Comparison of ENCODE assay signal across 28 mouse cellular contexts in the genomic region with DNA sequence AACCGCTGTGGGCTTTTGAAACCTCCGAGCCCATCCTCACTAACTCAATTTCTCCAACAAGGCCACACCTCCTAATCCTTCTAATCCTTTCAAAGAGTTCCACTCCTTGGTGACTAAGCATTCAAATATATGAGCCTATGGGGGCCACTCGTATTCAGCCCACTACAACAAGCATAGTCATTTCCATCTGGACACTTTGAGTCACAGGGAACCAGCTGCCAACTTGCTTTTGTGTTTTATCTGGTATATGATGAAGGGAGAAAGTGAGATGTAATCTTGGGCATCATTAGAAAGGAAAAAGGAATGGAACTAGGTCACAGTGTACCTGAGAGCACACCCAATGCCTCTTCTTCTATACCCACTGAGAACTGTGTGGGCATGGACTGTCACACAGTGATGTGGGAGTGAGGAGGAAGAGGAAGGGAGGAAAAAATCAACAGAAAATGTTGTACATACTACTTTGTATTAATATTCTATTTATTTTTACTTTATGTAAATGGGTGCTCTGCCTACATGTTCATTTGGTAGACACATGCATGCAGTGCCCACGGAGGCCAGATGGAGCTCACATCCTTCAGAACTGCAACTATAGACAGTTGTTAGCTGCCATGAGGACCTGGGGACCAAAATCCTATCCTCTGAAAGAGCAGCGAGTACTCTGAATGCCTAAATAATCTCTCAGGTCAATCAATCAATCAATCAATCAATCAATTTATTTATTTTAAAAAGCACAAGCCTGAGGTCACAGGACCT. TPM values are rescaled to one million over a fixed set of nuclear protein-coding genes. Genes with fewer than 3 reads are reported as not detected.
DNase-seq lines count a peak whose midpoint lies in the region; TF ChIP-seq lines count a peak whose summit lies in the region.
"Had no signal": no experiment of that assay in that cellular context is flagged by ENCODE, and none has a peak within 500 bp of the region (broad histone marks: within the 10 kb centered on the region; RNA-seq: fewer than 3 reads in every experiment).

No protein-coding gene starts in this region.

- no peak for TF ChIP-seq POLR2A in MEL (IDR thresholded peaks at IDR 0.05; ENCODE audit: control insufficient read depth in 1 of 2, insufficient read depth in 1 of 2, low read depth in 1 of 2, low read length in 2 of 2, poor library complexity in 1 of 2)

- TF ChIP-seq RAD21 in MEL (IDR thresholded peaks at IDR 0.05; ENCODE audit: low read depth, low read length) = no peak

- peak; percentile 33 to 40 for DNase-seq in frontal cortex, postnatal 36 days (ENCODE audit: low spot score in 2 of 2)
- no peak for DNase-seq in frontal cortex, postnatal 10 days (ENCODE audit: low spot score in 2 of 2)
- peak; percentile 51 for DNase-seq in right cerebral cortex, adult 18-20 months
- DNase-seq in right cerebral cortex, postnatal 14 days = no peak
- DNase-seq in 3T3-L1 (ENCODE audit: low read depth, low spot score) = peak; percentile 38
- DNase-seq in MEL (ENCODE audit: low read depth, low spot score) = no peak
- no peak for DNase-seq in left cerebral cortex, postnatal 14 days (ENCODE audit: low spot score in 2 of 2)
- no peak for DNase-seq in natural killer cell, adult 2 months (ENCODE audit: low spot score in 2 of 2)
- DNase-seq: adrenal gland, adult 8-10 months; adrenal gland, postnatal 14 days; adrenal gland, postnatal 36 days; B cell, adult 2 months; cerebellum, adult 11 months; cerebellum, adult 18-20 months; cerebellum, adult 8-10 months; cerebellum, adult 9-11 months; cerebellum, postnatal 14 days; cerebellum, postnatal 36 days; embryo, embryonic 11 days had no signal

- intact Hi-C loops in left cerebral cortex, postnatal 14 days (cut with DNase I) = no loop called here

- H3K4me1 ChIP-seq in MEL (ENCODE audit: control insufficient read depth in 1 of 2, insufficient read depth in 2 of 2, low read length in 2 of 2) = peaks cover 3 to 31% of the 10 kb centered on the region in 2 experiments

- peak overlapping the region; percentile 17 to 43; a peak in 3 of 4 replicates for H3K4me3 ChIP-seq in MEL (ENCODE audit: control insufficient read depth in 1 of 2, insufficient read depth in 1 of 2, low read depth in 2 of 2, low read length in 2 of 2)
- H3K4me3 ChIP-seq: embryonic facial prominence, embryonic 13.5 days; embryonic facial prominence, embryonic 15.5 days; erythroblast, embryonic 14.5 days; forebrain, embryonic 10.5 days; forebrain, embryonic 12.5 days had no signal

- peaks cover 0 to 26% of the 10 kb centered on the region in 2 experiments; a peak in 2 of 4 replicates for H3K36me3 ChIP-seq in MEL (ENCODE audit: control insufficient read depth in 1 of 2, insufficient read depth in 2 of 2, low read length in 2 of 2)
- H3K36me3 ChIP-seq: embryonic facial prominence, embryonic 13.5 days; embryonic facial prominence, embryonic 15.5 days; forebrain, embryonic 10.5 days; forebrain, embryonic 12.5 days; G1E had no signal

- H3K79me2 ChIP-seq in MEL (ENCODE audit: control insufficient read depth, insufficient read depth, low read length, poor library complexity) = no peaks in the 10 kb centered on the region

- H3K9me3 ChIP-seq in MEL (replicated peaks; ENCODE audit: insufficient read depth, low read length) = no peaks in the 10 kb centered on the region
- H3K9me3 ChIP-seq: embryonic facial prominence, embryonic 15.5 days; G1E had no signal

- no peak for TF ChIP-seq EP300 in MEL (IDR thresholded peaks at IDR 0.05; ENCODE audit: low read depth in 1 of 2, low read length in 2 of 2)

- H3K27me3 ChIP-seq in MEL (ENCODE audit: control insufficient read depth in 1 of 2, insufficient read depth in 2 of 2, low read length in 2 of 2) = no peaks in the 10 kb centered on the region
- H3K27me3 ChIP-seq: CH12.LX; embryonic facial prominence, embryonic 13.5 days; embryonic facial prominence, embryonic 15.5 days; forebrain, embryonic 12.5 days had no signal

- peak overlapping the region; percentile 62 for H3K27ac ChIP-seq in MEL (ENCODE audit: control insufficient read depth, low read depth, low read length)
- H3K27ac ChIP-seq: embryonic facial prominence, embryonic 13.5 days; embryonic facial prominence, embryonic 15.5 days; forebrain, embryonic 10.5 days; forebrain, embryonic 12.5 days had no signal

- TF ChIP-seq CTCF in MEL (IDR thresholded peaks at IDR 0.05 in 2 of 3, conservative IDR thresholded peaks at IDR 0.05 in 1 of 3; ENCODE audit: control insufficient read depth in 1 of 3, insufficient read depth in 1 of 3, low read depth in 2 of 3, low read length in 3 of 3, poor library complexity in 1 of 3, severe bottlenecking in 1 of 3) = no peak

- H3K9ac ChIP-seq in MEL (ENCODE audit: control insufficient read depth, low read depth, low read length, poor library complexity, severe bottlenecking) = peak overlapping the region; percentile 42; the same call in 1 of the 2 replicates
- H3K9ac ChIP-seq: embryonic facial prominence, embryonic 13.5 days; embryonic facial prominence, embryonic 15.5 days; forebrain, embryonic 12.5 days had no signal

TF ChIP-seq in MEL, 35 proteins besides CTCF, POLR2A, EP300 and RAD21:
- no peak for TF ChIP-seq TAL1 (IDR thresholded peaks at IDR 0.05; ENCODE audit: low read length)
- no peak for TF ChIP-seq ELF1 (IDR thresholded peaks at IDR 0.05; ENCODE audit: low read depth, low read length)
- TF ChIP-seq USF2 (IDR thresholded peaks at IDR 0.05; ENCODE audit: borderline replicate concordance in 1 of 2, insufficient read depth in 1 of 2, low read depth in 1 of 2, low read length in 2 of 2) = no peak
- TF ChIP-seq ZC3H11A (IDR thresholded peaks at IDR 0.05; ENCODE audit: low read depth, low read length) = no peak
- no peak for TF ChIP-seq NELFE (IDR thresholded peaks at IDR 0.05; ENCODE audit: low read depth, low read length)
- no peak for TF ChIP-seq UBTF (IDR thresholded peaks at IDR 0.05; ENCODE audit: borderline replicate concordance, insufficient read depth, low read depth, low read length)
- TF ChIP-seq HCFC1 (IDR thresholded peaks at IDR 0.05; ENCODE audit: low read depth, low read length) = no peak
- TF ChIP-seq RCOR1 (IDR thresholded peaks at IDR 0.05; ENCODE audit: low read depth, low read length) = no peak
- TF ChIP-seq NRF1 (IDR thresholded peaks at IDR 0.05; ENCODE audit: insufficient read depth, low read depth, low read length, poor library complexity, severe bottlenecking) = no peak

RNA-seq across cellular contexts. Expression of gene Gm6525, which starts 59.9 kb away (rescaled TPM):
- 0.16 and 0.35 TPM in 2 replicates for total RNA-seq in MEL (2012; rRNA removed)
- polyA plus RNA-seq in MEL (2012; ENCODE audit: insufficient read depth in 1 of 2, insufficient read length in 2 of 2, low read depth in 1 of 2, low replicate concordance in 2 of 2, missing spikeins in 1 of 2) = under 1 TPM in 1 of 2 experiments, not detected in 1; 0.85 TPM
- total RNA-seq in left cerebral cortex, postnatal 14 days (2021) = under 1 TPM in 1 of 2 experiments, not detected in 1; 0.35 TPM
- total RNA-seq: adrenal gland, adult 8-10 months; common myeloid progenitor, adult 5-6 weeks had no signal
- polyA plus RNA-seq: brain, embryonic 14.5 days; erythroblast, embryonic 14.5 days; G1E had no signal

Comparison
In these comparisons a context has a peak if more than half of its experiments do, and no peak if none do; other contexts are left out.
1. DNase-seq: peak in frontal cortex, postnatal 36 days (2 of 2), right cerebral cortex, adult 18-20 months (single experiment) and 3T3-L1 (single experiment); none in frontal cortex, postnatal 10 days (0 of 2), right cerebral cortex, postnatal 14 days (single experiment), MEL (single experiment), left cerebral cortex, postnatal 14 days (0 of 2) and natural killer cell, adult 2 months (0 of 2).